In genomic region chr13:89539205-89539886, GRCm38 (mm10) we compare ENCODE assay signal across 8 mouse cellular contexts. TPM values are rescaled to one million over a fixed set of nuclear protein-coding genes. Genes with fewer than 3 reads are reported as not detected.
DNase-seq lines count a peak whose midpoint lies in the region; ATAC-seq and TF ChIP-seq lines count a peak whose summit lies in the region.

Gene Hapln1 (plus strand): TSS chr13:89539796.

- H3K4me3 ChIP-seq in forebrain, embryonic 16.5 days (replicated peaks; ENCODE audit: low read length), result peak within 1 kb of the TSS; percentile 64
- peak within 1 kb of the TSS; percentile 52 for H3K4me3 ChIP-seq in kidney, adult 2 months (ENCODE audit: insufficient read depth, low read depth, low read length)
- H3K4me3 ChIP-seq in limb, embryonic 14.5 days (replicated peaks; ENCODE audit: low read length), result peak within 1 kb of the TSS; percentile 59
- peak within 1 kb of the TSS; percentile 58 for H3K4me3 ChIP-seq in midbrain, embryonic 15.5 days

- H3K27me3 ChIP-seq in forebrain, embryonic 16.5 days (replicated peaks; ENCODE audit: control insufficient read depth, insufficient read depth, low read length), result no peaks in the 10 kb centered on the region
- no peaks in the 10 kb centered on the region; the same call in 1 of the 2 replicates for H3K27me3 ChIP-seq in kidney, adult 2 months (replicated peaks; ENCODE audit: control insufficient read depth, insufficient read depth, low read length)
- H3K27me3 ChIP-seq in limb, embryonic 14.5 days (ENCODE audit: control insufficient read depth, insufficient read depth, low read length), result no peaks in the 10 kb centered on the region
- no peaks in the 10 kb centered on the region for H3K27me3 ChIP-seq in midbrain, embryonic 15.5 days (replicated peaks)

- H3K4me2 ChIP-seq in forebrain, embryonic 16.5 days (ENCODE audit: low read length), result peak within 1 kb of the TSS; percentile 84
- H3K4me2 ChIP-seq in limb, embryonic 14.5 days (replicated peaks; ENCODE audit: low read depth, low read length, severe bottlenecking), result peak within 1 kb of the TSS; percentile 91
- peak within 1 kb of the TSS; percentile 96 for H3K4me2 ChIP-seq in midbrain, embryonic 15.5 days

- peak within 1 kb of the TSS; percentile 76 for H3K9ac ChIP-seq in forebrain, embryonic 16.5 days (replicated peaks; ENCODE audit: low read depth, low read length)
- peak within 1 kb of the TSS; percentile 71 for H3K9ac ChIP-seq in limb, embryonic 14.5 days (ENCODE audit: low read depth, low read length, severe bottlenecking)
- peak within 1 kb of the TSS; percentile 66 for H3K9ac ChIP-seq in midbrain, embryonic 15.5 days

- no peaks in the 10 kb centered on the region for H3K36me3 ChIP-seq in forebrain, embryonic 16.5 days (ENCODE audit: control insufficient read depth, insufficient read depth)
- H3K36me3 ChIP-seq in kidney, adult 2 months (ENCODE audit: control insufficient read depth, insufficient read depth, low read length), result no peaks in the 10 kb centered on the region
- no peaks in the 10 kb centered on the region for H3K36me3 ChIP-seq in limb, embryonic 14.5 days (ENCODE audit: control insufficient read depth, insufficient read depth, low read length)
- no peaks in the 10 kb centered on the region for H3K36me3 ChIP-seq in midbrain, embryonic 15.5 days (replicated peaks)

- peak; percentile 83 for ATAC-seq in forebrain, embryonic 16.5 days
- ATAC-seq in limb, embryonic 14.5 days (ENCODE audit: low FRiP score, low read depth), result peak; percentile 69
- ATAC-seq in midbrain, embryonic 15.5 days (replicated peaks), result peak; percentile 89

- TF ChIP-seq POLR2A in kidney, adult 2 months (IDR thresholded peaks at IDR 0.05; ENCODE audit: low read depth, low read length), result no peak
- no peak for TF ChIP-seq POLR2A in limb, embryonic 14.5 days (IDR thresholded peaks at IDR 0.05; ENCODE audit: borderline replicate concordance, extremely low read depth, insufficient read depth, insufficient read length)

- no peak within 1 kb of the TSS for H3K27ac ChIP-seq in forebrain, embryonic 16.5 days (ENCODE audit: low read length)
- no peak within 1 kb of the TSS for H3K27ac ChIP-seq in kidney, adult 2 months (ENCODE audit: insufficient read depth, low read depth, low read length)
- peak within 1 kb of the TSS; percentile 82 for H3K27ac ChIP-seq in limb, embryonic 14.5 days (replicated peaks; ENCODE audit: low read depth, low read length)
- H3K27ac ChIP-seq in midbrain, embryonic 15.5 days, result no peak within 1 kb of the TSS

- TF ChIP-seq CTCF in kidney, adult 2 months (conservative IDR thresholded peaks at IDR 0.05; ENCODE audit: insufficient read depth, insufficient read length, low read depth, low read length), result 0 out of 2 replicates have a peak, but pooled peaks have one; percentile 23

- DNase-seq in cerebellum, postnatal 25 days, result peak; percentile 21 to 44
- DNase-seq in cerebellum, adult 9-10 months, result no peak
- peak; percentile 43 for DNase-seq in adrenal gland, adult 2 months
- peak; percentile 37 for DNase-seq in kidney, adult 2 months
- peak; percentile 73 for DNase-seq in limb, embryonic 14.5 days (ENCODE audit: low spot score)
- peak; percentile 45 for DNase-seq in testis, postnatal 10 days (ENCODE audit: low spot score)

- whole genome bisulfite sequencing in forebrain, embryonic 16.5 days, result under 1% methylated on average over 29 of the region's 29 CpGs
- WGBS in kidney, adult 2 months, result 4% methylated on average over 29 of the region's 29 CpGs
- whole genome bisulfite sequencing in limb, embryonic 14.5 days, result under 1% methylated on average over 26 of the region's 29 CpGs
- under 1% methylated on average over 28 of the region's 29 CpGs for WGBS in midbrain, embryonic 15.5 days

- peaks cover 3% of the 10 kb centered on the region for H3K4me1 ChIP-seq in forebrain, embryonic 16.5 days (replicated peaks; ENCODE audit: control insufficient read depth, insufficient read depth, low read length)
- 0 out of 2 replicates have a peak, but pooled peaks cover 2% of the 10 kb centered on the region for H3K4me1 ChIP-seq in kidney, adult 2 months (ENCODE audit: control insufficient read depth, insufficient read depth, low read length)
- H3K4me1 ChIP-seq in limb, embryonic 14.5 days (ENCODE audit: control insufficient read depth, insufficient read depth, low read length), result peaks cover 8% of the 10 kb centered on the region; the same call in 1 of the 2 replicates
- peaks cover 7% of the 10 kb centered on the region for H3K4me1 ChIP-seq in midbrain, embryonic 15.5 days

- H3K9me3 ChIP-seq in forebrain, embryonic 16.5 days (ENCODE audit: control insufficient read depth, low read length), result no peaks in the 10 kb centered on the region
- no peaks in the 10 kb centered on the region for H3K9me3 ChIP-seq in limb, embryonic 14.5 days (ENCODE audit: control insufficient read depth, low read length)
- no peaks in the 10 kb centered on the region for H3K9me3 ChIP-seq in midbrain, embryonic 15.5 days

RNA-seq across cellular contexts. Expression of gene Hapln1, which starts in this region (rescaled TPM):
- total RNA-seq in adrenal gland, adult 2 months (2021), result 1 to 10 TPM; 2.0 to 6.2 TPM
- polyA plus RNA-seq in adrenal gland, adult 2 months (2012; rRNA removed), result 0.31 TPM in 2 replicates
- 0.23 and 1.8 TPM in 2 replicates for polyA plus RNA-seq in forebrain, embryonic 16.5 days (2015; fragmentation: Nextera tagmentation; extraction: Ambion mirVana)
- polyA plus RNA-seq in kidney, adult 2 months (2012; rRNA removed), result 0.18 and 0.33 TPM in 2 replicates
- polyA plus RNA-seq in limb, embryonic 14.5 days (2012; rRNA removed), result 91.9 and 109 TPM in 2 replicates
- 41.8 and 46.1 TPM in 2 replicates for polyA plus RNA-seq in limb, embryonic 14.5 days (2014; fragmentation: Nextera tagmentation; extraction: Ambion mirVana)
- polyA plus RNA-seq in midbrain, embryonic 15.5 days (2015; fragmentation: Nextera tagmentation; extraction: Ambion mirVana), result 0.56 and 0.62 TPM in 2 replicates

Comparison
In these comparisons a context has a peak if more than half of its experiments do, and no peak if none do; other contexts are left out.
1. RNA of gene Hapln1 (polyA plus RNA-seq): 41.8 to 109 TPM in limb, embryonic 14.5 days; 0.56 to 0.62 TPM in midbrain, embryonic 15.5 days, 0.18 to 0.33 TPM in kidney, adult 2 months, 0.31 TPM in adrenal gland, adult 2 months and 0.23 to 1.8 TPM in forebrain, embryonic 16.5 days; every median in the first group is over 10 times any median in the second.
2. Peak in DNase-seq and H3K4me3 ChIP-seq in kidney, adult 2 months; RNA of the gene not detected or under 1 TPM.
3. Peak in ATAC-seq, H3K4me3 ChIP-seq, H3K9ac ChIP-seq and H3K4me2 ChIP-seq in midbrain, embryonic 15.5 days; RNA of the gene not detected or under 1 TPM.
4. Peak in every context shown above with its lines, with median percentiles within 50 percentile points of each other: ATAC-seq, H3K4me2 ChIP-seq, H3K4me3 ChIP-seq and H3K9ac ChIP-seq.